Mouse (Mus musculus) heart, embryonic 14.5 days (tissue): Measurements from ENCODE around the gene Ccdc34. TPM values are rescaled to one million over a fixed set of nuclear protein-coding genes. Genes with fewer than 3 reads are reported as not detected.

ENCODE experiments used
- ATAC-seq: fragments of 200-750 bp; cut with Nextera tagmentation; 2 replicates; pipeline ENCODE4 v1.8.0; 2017; ENCODE audit warnings: low read depth, moderate TSS enrichment; ENCODE audit not compliant: insufficient number of reproducible peaks, insufficient read depth, low FRiP score
- H3K27ac ChIP-seq, 2 experiments: fragments of 200-500 bp in 1 of 2; fragments of 300-500 bp in 1 of 2; sonication (generic) in 1 of 2; replicated peaks in 1 of 2; 2 replicates each; pipeline ENCODE4 v1.5.1; 2012 to 2014; ENCODE audit warnings: low read depth in 2 of 2, low read length in 2 of 2, control low read depth in 1 of 2, mild to moderate bottlenecking in 1 of 2, mixed read lengths in 1 of 2; ENCODE audit not compliant: control insufficient read depth in 1 of 2, insufficient read depth in 1 of 2
- H3K27me3 ChIP-seq: fragments of 300-500 bp; sonication (generic); 2 replicates; pipeline ENCODE4 v1.6.1; 2014; ENCODE audit warnings: mild to moderate bottlenecking, low read length, control low read depth; ENCODE audit not compliant: control insufficient read depth, insufficient read depth
- H3K36me3 ChIP-seq: fragments of 300-500 bp; sonication (generic); 2 replicates; pipeline ENCODE4 v1.6.1; 2014; ENCODE audit warnings: mild to moderate bottlenecking, control low read depth, low read length, mixed read lengths; ENCODE audit not compliant: control insufficient read depth, insufficient read depth
- H3K4me1 ChIP-seq, 2 experiments: fragments of 200-500 bp in 1 of 2; fragments of 300-500 bp in 1 of 2; sonication (generic) in 1 of 2; 2 replicates each; pipeline ENCODE4 v1.6.1; 2012 to 2014; ENCODE audit warnings: low read length in 2 of 2, control low read depth in 1 of 2, mixed read lengths in 1 of 2; ENCODE audit not compliant: control insufficient read depth in 2 of 2, insufficient read depth in 2 of 2
- H3K4me2 ChIP-seq: fragments of 300-500 bp; sonication (generic); 2 replicates; pipeline ENCODE4 v1.6.1; 2014; ENCODE audit warnings: mild to moderate bottlenecking, low read length
- H3K4me3 ChIP-seq, 2 experiments: fragments of 200-500 bp in 1 of 2; fragments of 300-500 bp in 1 of 2; sonication (generic) in 1 of 2; 2 replicates each; pipeline ENCODE4 v1.5.1; 2012 to 2014; ENCODE audit warnings: low read length in 2 of 2, mild to moderate bottlenecking in 2 of 2, control low read depth in 1 of 2, low read depth in 1 of 2, moderate library complexity in 1 of 2; ENCODE audit not compliant: control insufficient read depth in 1 of 2, insufficient read depth in 1 of 2
- H3K9ac ChIP-seq: fragments of 300-500 bp; sonication (generic); 2 replicates; pipeline ENCODE4 v1.6.1; 2014; ENCODE audit warnings: mild to moderate bottlenecking, low read length
- H3K9me3 ChIP-seq: fragments of 300-500 bp; sonication (generic); 2 replicates; pipeline ENCODE4 v1.6.1; 2016; ENCODE audit warnings: low read length, control low read depth; ENCODE audit not compliant: control insufficient read depth
- WGBS: fragments of 180-500 bp; shearing (Covaris S2); extraction: QIAGEN DNeasy Blood & Tissue Kit; methylation state at CpG from one replicate; pipeline ENCODE4 v1.1.7; 2014; 5-methylcytosine and 5-hydroxymethylcytosine counted together
- polyA plus RNA-seq: library from polyadenylated mRNA; unstranded; fragments of >200 nt; fragmentation: Nextera tagmentation; extraction: Ambion mirVana; gene quantifications from 2 replicates; pipeline ENCODE4 v1.2.1, GENCODE M21; 2014

Ccdc34 gene
- polyA plus RNA-seq, 1 experiment from 2014 or later, result 25.4 TPM

GRCm38 (mm10) chr2:110180316-110180670 lies 162.7 kb downstream of the Ccdc34 start:
- H3K27ac ChIP-seq, result peak overlapping the region; percentile 8 to 54
- H3K27me3 ChIP-seq, result no peaks in the 10 kb centered on the region
- no peaks in the 10 kb centered on the region for H3K36me3 ChIP-seq
- H3K9me3 ChIP-seq, result no peaks in the 10 kb centered on the region
- H3K4me2 ChIP-seq, result no peak overlapping the region
- no peak for ATAC-seq
- H3K4me3 ChIP-seq, result no peak overlapping the region
- peaks cover 34 to 67% of the 10 kb centered on the region in 2 experiments for H3K4me1 ChIP-seq
- WGBS, result 76% methylated on average over 7 of the region's 7 CpGs
- H3K9ac ChIP-seq, result no peak overlapping the region

DNA sequence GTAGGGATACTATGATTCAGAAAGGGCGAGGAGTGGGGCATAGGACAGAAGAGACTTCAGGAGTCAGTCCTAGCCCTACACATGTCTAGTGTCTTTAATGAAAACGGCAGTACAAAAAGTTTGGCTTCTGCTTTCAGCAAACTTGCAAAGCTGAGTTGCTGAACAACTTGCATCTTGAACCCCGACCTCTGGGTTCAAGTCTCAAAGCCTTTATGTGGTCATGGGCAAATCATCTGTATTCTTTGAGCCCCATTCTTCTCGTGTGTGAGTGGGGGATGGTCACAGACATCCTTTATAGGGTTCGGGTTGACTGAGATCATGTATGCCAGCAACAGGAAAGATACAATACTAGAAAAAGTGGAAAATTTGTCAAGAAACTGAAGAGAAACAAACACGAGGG lies 164.0 kb downstream of the Ccdc34 start:
- Histone ChIP-seq H3K36me3 (no peaks in the 10 kb centered on the region), H3K4me2 (no peak overlapping the region), H3K4me1 (peaks cover 39 to 75% of the 10 kb centered on the region in 2 experiments), H3K4me3 (no peak overlapping the region), H3K9ac (no peak overlapping the region), H3K27me3 (no peaks in the 10 kb centered on the region), H3K9me3 (no peaks in the 10 kb centered on the region), H3K27ac (0 out of 4 replicates have a peak overlapping the region, but pooled peaks of 1 of the 2 experiments have one; percentile 48)
- 79% methylated on average over 6 of the region's 6 CpGs for WGBS
- no peak for ATAC-seq

GRCm38 (mm10) chr2:110182248-110182647 lies 164.6 kb downstream of the Ccdc34 start:
- ATAC-seq, result no peak
- Histone ChIP-seq H3K9me3 (no peaks in the 10 kb centered on the region), H3K4me2 (no peak overlapping the region), H3K9ac (no peak overlapping the region), H3K27me3 (no peaks in the 10 kb centered on the region), H3K4me1 (peaks cover 36 to 70% of the 10 kb centered on the region in 2 experiments), H3K36me3 (no peaks in the 10 kb centered on the region), H3K4me3 (no peak overlapping the region), H3K27ac (peak overlapping the region in 1 of 2 experiments; percentile 48; a peak in 1 of 4 replicates)
- WGBS, result 50% methylated on average over 6 of the region's 6 CpGs

DNA sequence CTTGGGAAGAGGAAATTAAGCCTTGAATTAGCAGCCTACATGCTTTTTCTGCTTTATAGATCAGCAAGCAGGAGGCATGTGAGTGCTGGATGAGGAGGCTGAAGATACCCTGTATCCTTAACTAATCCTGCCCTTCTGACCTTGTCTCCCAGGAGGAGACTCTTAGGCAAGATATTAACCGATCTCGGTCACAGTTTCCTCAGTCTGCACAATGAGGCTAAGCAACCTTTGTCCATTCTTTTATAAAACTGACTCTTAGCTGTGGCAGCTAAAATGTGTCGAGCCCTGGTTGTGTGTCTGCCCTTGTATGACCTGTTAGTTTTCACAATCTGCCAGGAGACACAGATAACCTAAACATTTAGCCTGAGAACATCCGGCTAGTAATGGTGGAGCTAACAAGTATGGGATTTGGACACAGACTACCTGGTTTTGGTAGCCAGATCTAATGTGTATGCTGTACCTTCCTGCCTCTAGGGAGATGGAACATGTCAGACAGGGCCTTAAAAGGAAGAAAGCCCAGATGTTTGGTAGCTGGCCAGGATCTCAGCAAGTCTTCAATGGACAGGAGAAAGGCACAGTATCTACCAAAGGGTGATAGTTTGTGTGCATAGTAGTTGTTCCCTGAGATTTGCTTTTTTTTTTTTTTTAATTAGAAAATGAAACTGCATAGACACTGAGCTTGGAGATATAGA lies 165.3 kb downstream of the Ccdc34 start:
- no peaks in the 10 kb centered on the region for H3K9me3 ChIP-seq
- ATAC-seq, result no peak
- H3K27me3 ChIP-seq, result no peaks in the 10 kb centered on the region
- H3K27ac ChIP-seq, result peak overlapping the region; percentile 6 to 48; a peak in 2 of 4 replicates
- H3K9ac ChIP-seq, result no peak overlapping the region
- H3K36me3 ChIP-seq, result no peaks in the 10 kb centered on the region
- no peak overlapping the region for H3K4me2 ChIP-seq
- 52% methylated on average over 4 of the region's 4 CpGs for WGBS
- peaks cover 34 to 68% of the 10 kb centered on the region in 2 experiments for H3K4me1 ChIP-seq
- H3K4me3 ChIP-seq, result no peak overlapping the region

- Histone ChIP-seq H3K9ac (no peak overlapping the region), H3K4me3 (no peak overlapping the region), H3K27ac (no peak overlapping the region), H3K4me1 (peaks cover 35 to 61% of the 10 kb centered on the region in 2 experiments), H3K9me3 (no peaks in the 10 kb centered on the region), H3K36me3 (no peaks in the 10 kb centered on the region), H3K4me2 (no peak overlapping the region), H3K27me3 (no peaks in the 10 kb centered on the region)
- WGBS, result 86% methylated on average over 1 of the region's 1 CpGs
- no peak for ATAC-seq
Observed at GRCm38 (mm10) chr2:110184071-110184470, 166.5 kb downstream of the Ccdc34 start.

DNA sequence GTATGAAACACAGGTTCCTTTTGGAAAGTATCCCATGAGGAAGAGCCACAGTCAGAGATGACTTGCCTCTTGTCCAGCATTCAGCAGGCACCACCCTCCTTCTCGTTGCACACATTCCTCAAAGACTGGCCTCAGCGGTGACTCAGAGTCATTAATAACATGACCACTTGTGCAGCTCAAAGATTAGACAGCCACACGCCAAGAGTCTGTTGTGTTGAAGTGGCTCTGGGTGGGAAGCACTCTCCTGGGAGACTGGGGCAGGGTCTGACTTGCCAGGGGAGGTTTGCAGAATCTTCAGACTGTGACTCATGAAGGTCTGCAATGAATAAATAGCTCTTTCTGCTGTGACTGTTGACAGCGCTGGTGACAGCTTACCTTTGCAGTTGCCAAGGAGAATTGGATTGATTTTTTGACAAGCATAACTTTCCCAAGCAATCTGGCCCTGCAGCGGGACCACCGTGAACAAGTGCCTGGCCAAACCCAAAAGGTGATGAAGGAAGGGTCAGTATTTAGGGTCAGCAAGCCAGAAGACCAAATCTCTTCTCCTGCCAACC lies 168.9 kb downstream of the Ccdc34 start:
- H3K4me1 ChIP-seq, result peaks cover 25 to 50% of the 10 kb centered on the region in 2 experiments
- ATAC-seq, result peak; percentile 87
- peak overlapping the region; percentile 38 for H3K4me2 ChIP-seq
- no peaks in the 10 kb centered on the region for H3K9me3 ChIP-seq
- no peaks in the 10 kb centered on the region for H3K36me3 ChIP-seq
- WGBS, result 7% methylated on average over 6 of the region's 6 CpGs
- H3K27me3 ChIP-seq, result no peaks in the 10 kb centered on the region
- 0 out of 2 replicates have a peak overlapping the region, but pooled peaks have one; percentile 12 for H3K9ac ChIP-seq
- H3K27ac ChIP-seq, result peak overlapping the region; percentile 78 to 81
- no peak overlapping the region for H3K4me3 ChIP-seq

DNA sequence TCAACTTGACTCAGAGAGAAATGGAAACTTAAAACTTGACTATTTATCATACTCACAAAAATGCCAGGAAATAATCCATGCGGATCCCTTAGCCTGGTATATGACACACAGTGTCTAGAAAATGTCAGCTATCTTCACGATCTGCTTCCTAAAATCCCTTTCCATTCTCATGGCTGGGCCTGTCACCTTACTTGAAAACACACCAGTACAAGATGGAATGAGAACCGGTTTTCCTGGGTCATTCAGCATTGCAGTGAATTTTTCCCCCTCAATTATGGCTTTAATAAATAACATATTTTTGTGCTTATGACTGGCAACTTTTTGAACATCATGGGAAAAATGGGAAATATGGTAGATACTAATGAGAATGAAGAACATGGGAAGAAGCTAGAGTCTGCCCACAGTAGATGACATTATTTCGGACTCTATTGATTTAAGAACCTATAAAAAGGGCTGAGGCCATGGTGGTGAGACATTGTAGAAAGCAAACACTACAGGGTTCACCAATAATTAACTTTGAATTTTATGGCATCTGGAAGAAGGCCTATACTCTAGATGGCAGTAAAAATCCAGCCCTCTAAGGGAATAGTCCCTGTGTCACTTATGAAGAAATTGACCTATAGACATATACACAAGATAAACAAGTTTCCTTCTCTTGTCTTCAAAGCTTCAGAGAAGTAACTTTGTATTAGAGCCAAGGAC lies 171.2 kb downstream of the Ccdc34 start:
- 89% methylated on average over 4 of the region's 4 CpGs for WGBS
- Histone ChIP-seq H3K4me3 (no peak overlapping the region), H3K27ac (no peak overlapping the region), H3K4me2 (no peak overlapping the region), H3K36me3 (no peaks in the 10 kb centered on the region), H3K9me3 (no peaks in the 10 kb centered on the region), H3K27me3 (no peaks in the 10 kb centered on the region), H3K9ac (no peak overlapping the region), H3K4me1 (peaks cover 29 to 45% of the 10 kb centered on the region in 2 experiments)
- ATAC-seq, result no peak
